Mouse (Mus musculus): Measurements from ENCODE around the gene BC016579. TPM values are rescaled to one million over a fixed set of nuclear protein-coding genes. Genes with fewer than 3 reads are reported as not detected.

The BC016579 gene
- polyA plus RNA-seq, 1 experiment from 2014 or later = not detected

DNA sequence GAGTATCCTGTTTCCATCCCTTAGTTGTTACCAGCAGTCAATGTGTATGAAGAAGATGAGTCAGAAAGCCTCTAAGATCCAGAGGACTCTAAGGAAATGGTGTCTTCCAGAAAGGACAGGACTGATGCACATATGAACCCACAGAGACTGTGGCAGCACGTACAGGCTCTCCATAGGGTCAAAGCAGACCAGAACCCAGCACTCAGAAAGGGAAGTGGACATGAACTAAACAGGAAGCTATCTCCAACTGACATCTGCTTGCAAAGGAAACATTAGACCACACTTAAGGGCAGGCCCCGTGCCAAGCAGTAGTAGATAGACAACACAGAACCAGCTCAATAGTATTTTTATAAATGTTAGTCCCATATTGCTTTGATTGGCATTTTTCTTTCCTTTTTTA lies 12.3 kb upstream of the BC016579 start:
- no peaks in the 10 kb centered on the region for H3K9me3 ChIP-seq
- no peak overlapping the region for H3K9ac ChIP-seq
- H3K4me1 ChIP-seq (replicated peaks) = no peaks in the 10 kb centered on the region
- H3K27me3 ChIP-seq = no peaks in the 10 kb centered on the region
- no peaks in the 10 kb centered on the region for H3K36me3 ChIP-seq
- 91% methylated on average over 2 of the region's 2 CpGs for WGBS
- H3K4me2 ChIP-seq = no peak overlapping the region
- no peak overlapping the region for H3K4me3 ChIP-seq
- H3K27ac ChIP-seq = no peak overlapping the region
- ATAC-seq (ENCODE audit: low FRiP score) = no peak

DNA sequence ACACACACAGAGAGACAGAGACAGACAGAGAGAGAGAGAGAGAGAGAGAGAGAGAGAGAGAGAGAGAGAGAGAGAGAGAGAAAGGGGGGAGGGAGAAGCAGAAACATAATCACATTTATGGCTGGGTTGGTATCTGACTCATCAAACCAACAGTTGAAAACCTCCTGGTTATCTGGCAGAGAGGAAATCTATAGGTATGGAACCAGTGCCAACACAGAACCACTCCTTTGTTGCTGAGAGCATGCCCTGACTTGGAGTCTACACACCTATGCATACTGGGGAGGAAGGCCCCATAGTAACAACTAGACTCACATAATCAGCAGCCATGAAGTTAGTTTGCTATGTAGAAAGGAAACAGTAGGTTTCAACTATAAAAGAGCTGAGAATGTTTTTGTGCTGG lies 8.5 kb upstream of the BC016579 start:
- H3K4me3 ChIP-seq = no peak overlapping the region
- ATAC-seq (ENCODE audit: low FRiP score) = no peak
- H3K27me3 ChIP-seq = no peaks in the 10 kb centered on the region
- H3K9ac ChIP-seq = no peak overlapping the region
- no peaks in the 10 kb centered on the region for H3K36me3 ChIP-seq
- no peaks in the 10 kb centered on the region for H3K9me3 ChIP-seq
- no peak overlapping the region for H3K4me2 ChIP-seq
- no peak overlapping the region for H3K27ac ChIP-seq
- no peaks in the 10 kb centered on the region for H3K4me1 ChIP-seq (replicated peaks)

DNA sequence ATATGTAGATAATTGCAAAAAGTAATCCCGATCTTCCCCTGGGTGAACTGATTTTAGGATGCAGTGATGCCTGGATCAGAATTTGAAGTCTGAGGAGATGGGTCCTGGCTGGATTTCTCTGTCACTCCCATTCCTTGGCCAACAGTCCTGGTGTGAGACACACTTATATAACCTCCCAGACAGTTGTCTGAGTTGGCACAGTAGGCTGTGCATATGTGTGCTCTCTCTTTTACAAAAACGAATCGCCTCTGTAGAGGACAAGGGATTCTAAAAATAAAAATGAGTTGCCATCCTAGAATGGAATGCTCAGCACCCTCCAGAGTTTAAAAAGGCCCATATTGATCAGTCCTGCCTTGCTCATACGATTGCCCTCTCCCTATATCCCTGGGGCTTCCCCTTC lies 5.7 kb upstream of the BC016579 start:
- no peak overlapping the region for H3K4me3 ChIP-seq
- no peaks in the 10 kb centered on the region for H3K4me1 ChIP-seq (replicated peaks)
- no peaks in the 10 kb centered on the region for H3K9me3 ChIP-seq
- 93% methylated on average over 4 of the region's 4 CpGs for WGBS
- ATAC-seq (ENCODE audit: low FRiP score) = no peak
- no peaks in the 10 kb centered on the region for H3K36me3 ChIP-seq
- peaks cover 4% of the 10 kb centered on the region for H3K27me3 ChIP-seq
- no peak overlapping the region for H3K4me2 ChIP-seq
- no peak overlapping the region for H3K9ac ChIP-seq
- H3K27ac ChIP-seq = no peak overlapping the region

DNA sequence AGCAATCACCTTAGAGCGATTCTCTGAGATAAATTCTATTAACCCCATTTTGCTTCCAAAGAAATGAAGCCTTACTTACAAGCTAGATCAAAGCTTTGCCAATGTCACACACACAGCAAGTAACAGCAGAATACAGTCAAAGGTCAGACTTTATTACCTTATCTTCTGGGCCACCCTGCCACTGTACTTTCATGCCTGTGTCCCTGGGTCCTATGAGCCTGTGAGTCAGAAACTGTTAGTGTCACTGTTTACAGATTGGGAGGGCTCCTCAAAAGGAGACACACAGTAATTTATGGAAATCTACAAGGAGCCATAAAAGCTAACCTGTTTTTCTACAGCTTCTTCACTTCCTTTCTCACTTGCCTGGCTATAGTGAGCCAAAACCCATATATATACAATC lies 4.4 kb upstream of the BC016579 start:
- Histone ChIP-seq H3K27me3 (peaks cover 18% of the 10 kb centered on the region), H3K9me3 (no peaks in the 10 kb centered on the region), H3K27ac (no peak overlapping the region), H3K9ac (no peak overlapping the region), H3K4me2 (no peak overlapping the region), H3K36me3 (no peaks in the 10 kb centered on the region), H3K4me1 (replicated peaks) (peaks cover 7% of the 10 kb centered on the region), H3K4me3 (no peak overlapping the region)
- 93% methylated on average over 1 of the region's 1 CpGs for WGBS
- no peak for ATAC-seq (ENCODE audit: low FRiP score)

DNA sequence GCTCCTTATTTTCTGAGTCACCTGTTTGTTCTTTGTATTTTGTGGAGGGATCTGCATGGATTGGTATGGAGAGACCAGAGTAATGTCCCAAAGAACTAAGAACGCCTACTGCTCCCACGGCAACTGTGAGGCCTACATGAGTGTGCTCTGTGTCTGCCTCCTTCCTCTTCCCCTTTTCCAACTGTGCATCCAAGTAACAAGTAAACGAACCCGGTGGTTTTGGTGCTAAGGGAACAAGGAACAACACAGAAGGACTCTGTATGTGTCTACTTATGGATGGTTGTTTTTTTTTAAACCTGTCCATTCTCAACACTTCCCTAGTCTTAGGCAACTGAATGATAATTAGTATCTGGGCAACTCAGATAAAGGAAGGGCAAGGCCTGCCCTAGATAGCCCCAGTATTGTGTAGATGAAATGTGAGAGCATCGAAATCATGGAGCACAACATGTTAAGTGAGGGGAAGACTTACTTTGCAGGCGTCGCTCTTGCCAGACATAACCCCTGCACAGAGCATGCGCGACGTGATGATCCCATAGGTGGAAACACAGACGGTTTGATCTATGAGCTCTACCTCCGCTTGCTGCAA lies 3.8 kb upstream of the BC016579 start:
- Histone ChIP-seq H3K4me3 (no peak overlapping the region), H3K9me3 (no peaks in the 10 kb centered on the region), H3K27me3 (peaks cover 22% of the 10 kb centered on the region), H3K4me1 (replicated peaks) (peaks cover 7% of the 10 kb centered on the region), H3K27ac (no peak overlapping the region), H3K4me2 (no peak overlapping the region), H3K36me3 (no peaks in the 10 kb centered on the region), H3K9ac (no peak overlapping the region)
- no peak for ATAC-seq (ENCODE audit: low FRiP score)
- 92% methylated on average over 12 of the region's 12 CpGs for WGBS

DNA sequence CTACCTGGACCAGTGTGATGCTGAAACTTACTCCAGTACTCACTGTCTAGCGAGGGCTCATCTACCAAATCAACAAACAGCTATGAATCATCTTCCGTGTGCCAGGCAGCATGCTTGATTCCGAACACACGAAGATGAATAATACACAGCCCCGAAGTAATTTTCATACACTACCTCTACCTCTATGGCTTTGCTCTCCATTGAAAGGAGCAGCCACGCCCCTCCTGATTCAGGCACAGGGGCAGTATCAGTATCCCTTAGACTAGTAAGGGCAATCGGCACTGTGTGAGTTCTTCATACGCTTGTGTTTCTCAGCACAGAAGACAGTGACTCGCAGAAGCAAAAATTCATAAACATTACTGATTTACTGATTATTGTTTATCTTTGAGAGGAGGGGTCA lies 597 bp upstream of the BC016579 start:
- Histone ChIP-seq H3K27me3 (peaks cover 22% of the 10 kb centered on the region), H3K4me2 (peak overlapping the region; percentile 54), H3K9ac (no peak overlapping the region), H3K36me3 (no peaks in the 10 kb centered on the region), H3K4me1 (replicated peaks) (peaks cover 7% of the 10 kb centered on the region), H3K9me3 (no peaks in the 10 kb centered on the region), H3K27ac (no peak overlapping the region), H3K4me3 (peak overlapping the region; percentile 32; the same call in 1 of the 2 replicates)
- WGBS = 64% methylated on average over 9 of the region's 9 CpGs
- ATAC-seq (ENCODE audit: low FRiP score) = 0 out of 2 replicates have a peak, but pooled peaks have one; percentile 28

DNA sequence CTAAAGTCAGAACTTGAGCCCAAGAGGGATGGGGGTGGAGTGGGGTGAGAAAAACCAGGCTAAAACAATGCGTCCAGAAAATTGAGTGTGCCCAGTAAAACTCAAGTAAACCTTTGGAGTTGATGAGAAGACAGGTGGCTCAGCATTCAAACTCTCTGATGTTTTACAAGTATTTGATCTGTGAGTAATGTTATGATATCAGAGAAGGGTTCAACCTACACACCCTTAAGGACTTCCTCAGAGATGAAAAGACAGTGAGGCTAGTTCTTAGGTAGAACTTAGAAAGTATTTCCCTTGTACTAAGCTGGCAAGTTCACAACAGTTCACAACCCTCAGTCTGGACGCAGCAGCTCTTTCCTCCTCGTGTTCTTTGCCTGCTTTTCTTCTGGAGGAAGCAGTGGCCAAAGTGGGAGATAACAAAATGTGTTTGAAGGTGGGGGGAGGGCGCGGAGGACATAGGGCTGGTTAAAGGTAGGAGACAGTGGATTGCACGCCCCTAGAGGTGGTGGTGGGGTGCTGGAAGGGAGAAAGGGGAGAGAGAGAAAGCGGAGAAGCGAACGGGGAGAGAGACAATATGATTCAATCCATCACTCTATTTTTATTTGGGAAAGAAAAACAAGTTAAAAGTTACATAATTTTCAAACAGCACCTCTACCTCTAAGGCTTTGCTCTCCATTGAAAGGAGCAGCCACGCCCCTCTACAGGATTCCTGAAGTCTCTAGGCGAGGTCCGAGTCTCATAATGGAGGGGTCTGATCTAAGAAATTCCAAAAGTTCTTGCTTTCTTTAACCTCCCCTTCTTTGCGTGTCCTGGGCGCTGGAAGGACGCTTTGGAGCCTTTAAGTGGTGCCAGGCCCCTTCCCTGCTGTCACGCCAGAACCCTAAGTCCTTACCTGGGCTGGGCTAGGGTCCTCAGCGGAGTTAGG lies 597 bp downstream of the BC016579 start:
- no peak overlapping the region for H3K9ac ChIP-seq
- 13% methylated on average over 17 of the region's 17 CpGs for WGBS
- H3K4me1 ChIP-seq (replicated peaks) = peaks cover 7% of the 10 kb centered on the region
- H3K27ac ChIP-seq = no peak overlapping the region
- no peaks in the 10 kb centered on the region for H3K36me3 ChIP-seq
- H3K4me2 ChIP-seq = peak overlapping the region; percentile 54
- no peaks in the 10 kb centered on the region for H3K9me3 ChIP-seq
- ATAC-seq (ENCODE audit: low FRiP score) = no peak
- peak overlapping the region; percentile 32 for H3K4me3 ChIP-seq
- H3K27me3 ChIP-seq = peaks cover 22% of the 10 kb centered on the region

DNA sequence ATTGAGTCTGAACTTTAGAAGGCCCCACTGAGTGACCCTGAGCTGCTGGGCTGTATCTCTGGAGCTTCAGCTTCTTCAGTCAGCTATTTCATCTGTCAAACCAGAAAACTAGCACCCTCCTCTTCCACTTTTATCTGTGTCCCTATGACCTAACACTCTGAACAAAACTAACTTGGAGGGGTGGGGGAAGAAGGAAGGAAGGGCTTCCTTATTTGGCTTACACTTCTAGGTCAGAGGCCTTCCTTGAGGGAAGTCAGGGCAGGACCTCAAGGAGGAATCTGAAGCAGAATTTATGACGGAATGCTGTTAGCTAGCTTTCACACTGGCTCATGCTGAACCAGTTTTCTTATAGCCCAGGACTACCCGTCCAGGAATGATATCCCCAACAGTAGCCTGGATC lies 2.4 kb downstream of the BC016579 start:
- Histone ChIP-seq H3K4me3 (no peak overlapping the region), H3K4me1 (replicated peaks) (peaks cover 7% of the 10 kb centered on the region), H3K9me3 (no peaks in the 10 kb centered on the region), H3K27ac (no peak overlapping the region), H3K4me2 (no peak overlapping the region), H3K27me3 (peaks cover 22% of the 10 kb centered on the region), H3K36me3 (no peaks in the 10 kb centered on the region), H3K9ac (no peak overlapping the region)
- WGBS = 76% methylated on average over 2 of the region's 2 CpGs
- no peak for ATAC-seq (ENCODE audit: low FRiP score)

DNA sequence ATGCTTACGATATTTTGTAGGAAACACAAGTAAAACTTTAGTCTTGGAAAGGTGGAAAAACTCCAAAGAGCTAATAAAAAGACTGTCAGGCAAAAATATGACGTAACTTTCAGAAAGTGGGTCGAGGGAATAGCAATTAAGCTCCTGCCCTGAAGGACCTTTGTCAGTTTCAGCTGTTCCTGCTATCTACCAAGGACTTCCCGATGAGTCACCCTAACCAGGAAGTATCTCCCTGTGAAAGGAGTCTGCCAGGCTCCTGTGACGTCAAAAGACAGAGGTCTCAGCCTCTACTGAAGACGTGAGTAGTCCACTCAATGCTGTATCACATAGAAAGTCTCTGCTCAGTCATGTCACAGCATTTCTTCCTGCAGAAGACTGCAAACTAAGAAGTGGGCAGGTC lies 9.5 kb downstream of the BC016579 start:
- no peak for ATAC-seq (ENCODE audit: low FRiP score)
- H3K27ac ChIP-seq = no peak overlapping the region
- H3K27me3 ChIP-seq = no peaks in the 10 kb centered on the region
- WGBS = 80% methylated on average over 6 of the region's 6 CpGs
- H3K4me2 ChIP-seq = no peak overlapping the region
- no peaks in the 10 kb centered on the region for H3K36me3 ChIP-seq
- H3K9me3 ChIP-seq = no peaks in the 10 kb centered on the region
- no peak overlapping the region for H3K9ac ChIP-seq
- H3K4me1 ChIP-seq (replicated peaks) = no peaks in the 10 kb centered on the region
- H3K4me3 ChIP-seq = no peak overlapping the region

DNA sequence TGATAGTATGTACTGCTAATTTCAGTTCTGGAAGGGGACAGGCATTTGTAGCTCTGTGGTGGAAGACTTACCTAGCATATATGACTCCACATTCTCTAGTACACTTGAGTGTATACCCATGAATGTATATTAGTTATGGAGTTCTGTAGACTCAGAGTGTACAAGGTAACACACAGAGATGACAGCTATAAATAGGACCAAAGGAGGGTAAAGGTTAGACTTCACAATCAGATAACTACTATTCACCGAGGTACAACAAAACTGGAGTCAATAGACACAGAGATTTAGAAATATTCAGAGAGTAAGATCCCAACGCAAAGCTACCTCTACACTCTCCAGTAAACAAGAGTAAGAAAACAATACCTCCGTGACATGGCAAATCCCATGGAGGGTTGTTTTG lies 9.9 kb downstream of the BC016579 start:
- Histone ChIP-seq H3K9ac (no peak overlapping the region), H3K36me3 (no peaks in the 10 kb centered on the region)
- WGBS = 94% methylated on average over 3 of the region's 3 CpGs

DNA sequence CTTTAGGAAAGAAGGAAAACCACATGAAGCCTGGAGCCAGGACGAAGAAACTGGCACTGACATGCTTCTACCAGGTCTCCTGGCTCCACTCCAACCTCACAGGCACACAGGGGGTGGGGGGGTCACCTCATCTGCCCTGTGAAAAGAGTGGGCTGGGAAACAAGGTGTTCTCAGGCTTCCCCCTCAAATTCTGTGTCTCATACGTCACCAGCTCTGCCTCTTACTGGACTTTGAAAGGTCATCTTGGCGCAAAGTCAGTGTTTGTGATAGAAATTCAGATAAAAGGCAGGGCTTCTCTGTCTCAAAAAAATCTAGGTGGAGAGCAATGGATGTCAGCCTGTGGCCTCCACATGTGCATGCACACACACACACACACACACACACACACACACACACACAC lies 12.6 kb downstream of the BC016579 start:
- no peaks in the 10 kb centered on the region for H3K9me3 ChIP-seq
- no peaks in the 10 kb centered on the region for H3K4me1 ChIP-seq (replicated peaks)

More for the DNA sequence above, 9.9 kb downstream of the BC016579 start:
- ATAC-seq (ENCODE audit: low FRiP score) = no peak
- no peak overlapping the region for H3K27ac ChIP-seq
- no peaks in the 10 kb centered on the region for H3K9me3 ChIP-seq
- no peaks in the 10 kb centered on the region for H3K27me3 ChIP-seq
- no peak overlapping the region for H3K4me3 ChIP-seq
- no peak overlapping the region for H3K4me2 ChIP-seq
- H3K4me1 ChIP-seq (replicated peaks) = no peaks in the 10 kb centered on the region

DNA sequence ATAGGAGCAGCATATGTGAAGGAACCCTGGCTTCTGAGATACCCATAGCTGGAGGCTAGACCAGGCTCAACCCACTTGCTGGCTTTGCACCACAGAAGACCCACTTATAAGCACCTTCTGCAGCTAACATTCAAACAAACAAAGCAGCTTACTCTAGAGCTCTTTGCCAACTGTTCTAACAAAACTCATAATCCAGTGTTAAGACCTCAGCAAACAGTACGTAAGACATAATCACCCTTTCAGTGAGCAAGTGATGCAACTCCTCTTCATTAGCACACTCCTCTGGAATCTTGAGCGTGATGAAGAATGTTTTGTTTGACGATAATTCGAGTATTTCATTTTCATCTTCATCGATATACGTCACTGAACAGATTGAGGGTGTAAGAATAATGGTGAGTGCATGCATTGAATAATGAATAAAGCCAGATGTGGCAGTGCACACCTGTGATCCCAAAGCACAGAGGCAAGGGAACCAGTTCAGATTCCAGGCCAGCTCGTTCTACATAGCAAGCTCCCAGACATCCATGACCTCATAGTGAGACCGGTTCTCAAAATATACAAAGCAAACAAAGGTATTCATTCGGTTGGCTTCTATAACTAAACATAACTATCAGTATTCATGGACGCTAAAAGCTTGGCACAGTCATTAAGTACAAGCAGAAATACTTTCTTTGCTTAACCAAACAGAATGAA lies 13.7 kb downstream of the BC016579 start:
- Histone ChIP-seq H3K9me3 (no peaks in the 10 kb centered on the region), H3K9ac (no peak overlapping the region), H3K4me1 (replicated peaks) (no peaks in the 10 kb centered on the region), H3K36me3 (no peaks in the 10 kb centered on the region), H3K4me2 (no peak overlapping the region), H3K4me3 (no peak overlapping the region), H3K27me3 (no peaks in the 10 kb centered on the region), H3K27ac (no peak overlapping the region)
- ATAC-seq (ENCODE audit: low FRiP score) = no peak
- WGBS = 92% methylated on average over 10 of the region's 10 CpGs

More for the DNA sequence above, 12.6 kb downstream of the BC016579 start:
- ATAC-seq (ENCODE audit: low FRiP score) = no peak
- Histone ChIP-seq H3K4me3 (no peak overlapping the region), H3K27me3 (no peaks in the 10 kb centered on the region), H3K4me2 (no peak overlapping the region), H3K36me3 (no peaks in the 10 kb centered on the region), H3K9ac (no peak overlapping the region), H3K27ac (no peak overlapping the region)
- WGBS = 80% methylated on average over 3 of the region's 3 CpGs

Measured in hindbrain, embryonic 13.5 days (tissue).